Mouse (Mus musculus) gastrocnemius, adult 18-20 months (tissue): ENCODE results near the gene Sclt1. TPM values are rescaled to one million over a fixed set of nuclear protein-coding genes. Genes with fewer than 3 reads are reported as not detected.

Source experiments
- DNase-seq: peaks from one replicate; pipeline ENCODE4 v3.0.0; 2021; ENCODE audit warnings: low spot score
- total RNA-seq, 2 experiments: library from RNA; stranded (reverse); gene quantifications; 2 replicates each; pipeline ENCODE4 v1.2.3; 2021

Gene Sclt1
- total RNA-seq, 2 experiments from 2014 or later: 4.2 to 5.3 TPM

DNA sequence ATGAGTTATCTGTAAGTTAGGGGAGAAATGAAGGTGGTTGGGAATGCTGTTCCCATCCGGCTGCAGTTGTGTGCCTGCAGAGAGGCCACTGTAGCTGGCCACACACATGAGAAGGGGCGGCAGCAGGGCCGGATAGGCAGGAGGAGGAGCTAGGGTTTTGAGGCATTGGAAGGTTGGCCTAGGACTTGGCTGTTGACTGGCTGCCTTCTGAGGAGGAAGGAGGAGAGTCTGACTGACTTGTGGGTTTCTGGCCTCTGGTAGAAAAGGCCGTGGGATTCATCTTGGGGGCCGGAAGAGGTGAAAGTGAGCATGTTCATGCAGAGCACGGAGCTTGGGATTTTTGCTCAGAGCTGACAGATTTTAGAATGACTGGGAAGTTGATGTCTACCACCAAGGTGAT, 154.7 kb downstream of the Sclt1 start:
- DNase-seq: peak; percentile 30

DNA sequence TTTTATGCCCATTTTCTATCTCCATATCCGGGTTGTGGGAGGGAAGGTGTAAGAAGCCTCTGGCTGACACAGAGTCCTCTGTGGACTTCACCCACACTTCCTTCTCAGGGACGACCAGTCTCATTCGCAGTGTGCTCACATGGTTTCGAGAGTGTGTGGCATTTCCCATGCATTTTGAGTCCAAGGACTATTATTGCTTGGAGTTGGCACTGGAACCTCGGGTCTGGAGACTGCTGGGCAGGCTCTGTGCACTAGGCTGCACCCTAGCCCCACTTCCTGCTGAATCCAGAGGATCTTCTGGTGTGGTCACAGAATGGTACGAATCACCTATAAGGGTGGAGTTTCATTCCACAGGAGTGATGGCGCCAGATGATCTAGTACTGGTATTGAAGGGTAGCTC, 155.4 kb downstream of the Sclt1 start:
- DNase-seq: no peak

DNA sequence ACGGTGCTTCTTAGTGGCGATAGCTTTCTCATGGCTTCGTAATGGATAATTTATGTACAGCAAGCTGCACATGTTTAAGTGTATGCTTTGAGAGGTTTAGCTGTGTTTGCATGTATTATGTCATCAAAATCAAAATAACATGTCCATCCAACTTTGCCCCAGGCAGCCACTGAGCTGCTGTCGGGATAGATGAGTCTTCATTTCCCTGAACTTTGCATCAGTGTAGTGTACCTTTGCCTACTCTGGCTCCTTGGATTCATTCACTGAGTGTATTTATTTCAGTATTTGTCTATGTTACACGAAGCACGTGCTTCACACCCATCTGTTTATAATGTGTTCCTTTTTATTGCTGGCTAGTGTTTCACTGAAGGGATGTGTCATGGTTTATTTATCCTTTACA, 156.0 kb downstream of the Sclt1 start:
- DNase-seq: no peak

- DNase-seq: no peak
Observed at GRCm38 (mm10) chr3:41585548-41585947, 156.8 kb downstream of the Sclt1 start.

DNA sequence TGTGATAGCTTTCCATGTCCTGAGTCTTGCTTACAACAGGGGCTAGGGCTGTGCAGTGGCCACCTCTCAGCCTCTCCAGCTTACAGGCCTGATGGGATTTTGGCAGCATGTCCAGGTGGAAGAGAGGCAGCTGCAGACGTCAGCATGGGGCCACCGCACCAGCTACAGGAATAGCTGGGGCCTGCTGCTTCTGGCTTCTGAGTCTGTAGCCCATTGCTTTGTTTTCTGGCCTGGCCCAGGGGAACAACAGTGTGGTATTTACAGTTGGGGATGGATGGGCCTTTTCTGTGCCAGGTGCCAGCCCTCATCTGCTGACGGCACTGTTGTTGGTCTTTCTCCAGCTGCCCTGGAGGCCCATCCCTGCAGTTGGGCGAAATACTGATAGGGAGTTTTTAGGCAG, 158.7 kb downstream of the Sclt1 start:
- no peak for DNase-seq

DNA sequence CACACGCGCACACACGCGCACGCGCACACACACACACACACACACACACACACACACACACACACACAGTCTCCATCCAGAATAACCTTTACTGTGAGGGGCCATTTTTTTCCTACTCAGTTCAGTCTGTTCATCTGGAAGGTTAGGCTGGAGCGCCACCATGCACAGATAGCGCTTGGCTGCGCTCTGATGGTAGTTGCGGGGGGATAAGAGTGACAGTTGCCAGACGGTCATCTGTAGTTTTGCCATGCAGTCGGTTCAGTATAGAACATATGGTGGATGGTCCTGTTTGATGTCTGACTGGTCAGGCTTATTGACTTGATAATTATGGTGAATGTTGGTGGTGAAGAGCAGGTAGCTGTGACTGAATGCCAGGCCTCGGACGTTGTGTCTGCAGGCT, 159.2 kb downstream of the Sclt1 start:
- no peak for DNase-seq

DNA sequence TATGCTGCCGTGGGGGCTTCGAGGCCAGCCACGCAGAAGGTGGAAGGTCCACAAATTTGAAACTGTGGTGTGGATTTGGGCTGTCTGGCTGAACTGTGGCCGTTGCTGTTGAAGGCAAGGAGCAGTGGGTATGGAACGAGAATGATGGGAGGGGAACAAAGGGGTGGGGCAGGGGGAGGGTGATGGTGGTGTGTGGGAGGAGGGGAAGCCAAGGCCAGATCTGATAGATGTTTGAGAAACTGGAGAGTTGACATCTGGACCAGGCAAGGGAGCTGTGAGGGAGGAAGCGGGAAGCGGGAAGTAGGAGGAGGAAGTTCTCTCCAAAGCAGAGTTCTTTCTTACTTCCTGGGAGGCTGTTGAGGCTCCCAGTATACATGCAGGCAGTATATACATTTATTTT, 160.1 kb downstream of the Sclt1 start:
- DNase-seq: no peak

DNA sequence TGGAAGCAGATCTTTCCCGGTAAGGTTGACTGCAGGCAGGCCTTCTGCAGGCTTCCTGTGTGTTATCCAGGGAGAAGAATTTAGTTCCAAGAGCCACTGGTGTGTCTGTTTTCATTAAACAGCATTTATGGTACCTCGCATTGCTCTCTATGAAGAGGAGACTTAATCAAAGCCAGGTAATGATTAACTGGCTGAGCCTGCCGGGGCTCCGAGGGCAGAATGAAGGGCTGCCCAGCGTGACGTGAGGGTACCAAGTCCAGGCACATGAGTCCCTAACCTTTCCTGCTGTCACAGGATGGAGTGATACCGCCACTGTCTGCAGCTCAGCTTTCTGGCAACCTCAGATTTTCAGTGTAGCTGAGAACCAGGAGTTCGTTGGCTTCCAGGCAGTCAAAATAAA, 160.9 kb downstream of the Sclt1 start:
- no peak for DNase-seq

DNA sequence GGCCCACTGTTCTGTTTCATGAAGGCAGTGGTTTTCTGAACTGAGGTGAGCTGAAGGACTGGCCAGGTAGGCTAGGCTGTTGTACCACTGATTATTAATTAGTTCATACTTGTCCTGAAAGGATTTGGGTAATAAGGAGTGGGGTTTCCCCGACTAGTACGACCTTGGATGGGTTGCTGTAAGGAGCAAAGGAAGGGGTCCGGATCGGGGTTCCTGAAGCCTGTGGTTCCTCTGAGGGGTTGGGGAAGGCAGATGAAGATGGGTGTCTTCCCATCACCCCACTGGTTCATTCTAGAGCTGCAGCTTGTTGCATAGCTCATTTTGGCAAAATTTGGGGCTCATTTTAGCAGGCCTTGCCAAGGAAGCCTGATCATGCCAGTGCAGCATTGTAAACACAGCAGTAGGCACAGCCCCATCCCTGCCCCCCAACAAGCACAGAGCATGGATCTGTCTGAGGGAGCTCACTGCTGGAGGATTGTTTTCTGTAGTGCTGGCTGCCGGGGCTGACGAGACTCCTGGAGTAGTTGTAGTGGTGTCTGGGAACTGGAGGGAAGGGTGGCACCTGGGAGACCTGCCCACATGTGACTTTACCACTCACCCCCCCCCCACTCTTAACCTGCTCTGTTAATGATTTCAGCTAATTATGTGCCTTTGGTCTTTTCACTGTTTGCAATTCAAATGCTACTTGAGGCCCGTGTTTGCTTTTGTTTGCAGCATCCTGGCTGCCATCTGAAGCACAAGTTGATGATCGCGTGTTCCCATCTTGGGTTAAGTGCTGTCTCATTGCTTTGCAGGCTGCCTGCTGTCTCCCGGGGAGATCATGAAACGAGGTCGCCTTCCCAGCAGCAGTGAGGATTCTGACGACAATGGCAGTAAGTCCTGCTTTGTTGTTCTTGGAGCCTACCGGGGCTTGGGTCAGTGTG, 161.7 kb downstream of the Sclt1 start:
- DNase-seq: no peak

GRCm38 (mm10) chr3:41579873-41580272, 162.4 kb downstream of the Sclt1 start:
- no peak for DNase-seq

- DNase-seq: no peak
Observed at GRCm38 (mm10) chr3:41577240-41577639, 165.1 kb downstream of the Sclt1 start.

Other genes starting within 250 kb of the Sclt1 start
- gene Jade1, start 186.8 kb downstream of the Sclt1 start, total RNA-seq: 10 to 100 TPM; 17.7 to 19.4 TPM
- gene D3Ertd751e, start 97 bp upstream of the Sclt1 start, total RNA-seq: 1 to 10 TPM; 4.2 to 5.0 TPM